Mouse (Mus musculus): Measurements from ENCODE around the gene Caps2. TPM values are rescaled to one million over a fixed set of nuclear protein-coding genes. Genes with fewer than 3 reads are reported as not detected.

Caps2 gene
- total RNA-seq (2023), result not detected

GRCm38 (mm10) chr10:112163168-112163766 is at the start of gene Caps2:
Caps2 (plus strand) TSS chr10:112163621.

DNA sequence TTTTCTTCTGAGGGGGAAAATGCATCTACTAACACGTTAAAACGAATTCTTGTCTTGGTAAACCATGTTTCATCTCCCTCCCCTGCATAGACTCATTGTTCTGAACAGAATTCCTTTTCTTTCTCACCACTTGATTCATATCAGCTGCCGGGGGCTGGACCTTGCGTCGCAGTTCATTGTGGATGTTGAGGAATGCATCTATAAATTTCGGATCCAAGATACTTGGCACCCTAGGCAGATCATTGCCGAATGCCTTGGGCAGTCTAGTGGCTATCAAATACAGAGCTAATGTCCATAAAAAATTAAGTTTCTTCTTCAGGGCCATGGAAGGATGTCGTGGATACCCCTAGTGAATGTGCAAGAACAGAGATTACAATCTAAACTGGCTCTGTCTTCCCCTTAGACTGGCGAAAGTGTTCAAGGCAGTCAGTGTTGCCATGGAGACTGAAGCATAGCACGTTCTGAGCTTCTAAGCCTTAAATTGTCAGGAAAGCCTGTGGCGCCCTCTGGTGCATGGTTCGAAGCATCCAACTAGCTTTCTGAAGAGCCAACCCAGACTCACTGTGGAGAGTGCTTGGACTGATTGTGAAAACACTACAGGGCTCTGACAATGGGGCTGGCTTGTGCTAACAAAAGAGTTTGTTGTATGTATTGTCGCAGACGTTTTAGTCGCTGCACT is 3.4 kb upstream of the Caps2 start, which contains the start of gene Glipr1l3:
TSS of gene Glipr1l3 (minus strand) at position 446 of the 679 bp plus-strand sequence.

Other genes starting within 250 kb of the Caps2 start
- 10 to 100 TPM; 53.0 to 57.1 TPM for gene Krr1, start 191.0 kb upstream of the Caps2 start, total RNA-seq (2023)
- gene Glipr1, start 161.0 kb upstream of the Caps2 start, total RNA-seq (2023), result 10 to 100 TPM; 49.3 to 64.4 TPM
- gene Glipr1l1, start 103.4 kb upstream of the Caps2 start, total RNA-seq (2023), result not detected
- gene Glipr1l2, start 80.3 kb upstream of the Caps2 start, total RNA-seq (2023), result not detected
- gene Glipr1l3, start 3.3 kb upstream of the Caps2 start, total RNA-seq (2023), result not detected
- gene Kcnc2, start 107.5 kb downstream of the Caps2 start, total RNA-seq (2023), result not detected